Mouse (Mus musculus): Measurements from ENCODE around the gene Capn9. TPM values are rescaled to one million over a fixed set of nuclear protein-coding genes. Genes with fewer than 3 reads are reported as not detected.

The Capn9 gene
- polyA plus RNA-seq, 1 experiment from 2014 or later: not detected

Other genes starting within 250 kb of the Capn9 start
- 2.4 and 3.0 TPM in 2 replicates for gene Pgbd5, start 136.5 kb upstream of the Capn9 start, polyA plus RNA-seq (2015; fragmentation: Nextera tagmentation; extraction: Ambion mirVana)
- gene Cog2, start 55.3 kb upstream of the Capn9 start, polyA plus RNA-seq (2015; fragmentation: Nextera tagmentation; extraction: Ambion mirVana): 42.9 and 44.2 TPM in 2 replicates
- gene Agt, start 6.4 kb upstream of the Capn9 start, polyA plus RNA-seq (2015; fragmentation: Nextera tagmentation; extraction: Ambion mirVana): 0.42 and 0.48 TPM in 2 replicates
- gene 2310022B05Rik, start 87.3 kb downstream of the Capn9 start, polyA plus RNA-seq (2015; fragmentation: Nextera tagmentation; extraction: Ambion mirVana): 26.7 and 30.2 TPM in 2 replicates
- 40.3 and 44.3 TPM in 2 replicates for gene Ttc13, start 145.9 kb downstream of the Capn9 start, polyA plus RNA-seq (2015; fragmentation: Nextera tagmentation; extraction: Ambion mirVana)
- 26.0 and 26.6 TPM in 2 replicates for gene Arv1, start 146.0 kb downstream of the Capn9 start, polyA plus RNA-seq (2015; fragmentation: Nextera tagmentation; extraction: Ambion mirVana)
- 3.2 and 3.7 TPM in 2 replicates for gene Fam89a, start 175.7 kb downstream of the Capn9 start, polyA plus RNA-seq (2015; fragmentation: Nextera tagmentation; extraction: Ambion mirVana)
- 0.03 and 0.06 TPM in 2 replicates for gene Trim67, start 217.0 kb downstream of the Capn9 start, polyA plus RNA-seq (2015; fragmentation: Nextera tagmentation; extraction: Ambion mirVana)